Mouse (Mus musculus) CD4-positive naive resting alpha-beta T cell, adult 57 days (primary cell): Measurements from ENCODE around the gene Olfr669. TPM values are rescaled to one million over a fixed set of nuclear protein-coding genes. Genes with fewer than 3 reads are reported as not detected.

ENCODE experiments used
- total RNA-seq: library from RNA; stranded (reverse); gene quantifications from one replicate; pipeline ENCODE4 v1.2.4, GENCODE M21; 2023

Gene Olfr669
- total RNA-seq, result not detected

DNA sequence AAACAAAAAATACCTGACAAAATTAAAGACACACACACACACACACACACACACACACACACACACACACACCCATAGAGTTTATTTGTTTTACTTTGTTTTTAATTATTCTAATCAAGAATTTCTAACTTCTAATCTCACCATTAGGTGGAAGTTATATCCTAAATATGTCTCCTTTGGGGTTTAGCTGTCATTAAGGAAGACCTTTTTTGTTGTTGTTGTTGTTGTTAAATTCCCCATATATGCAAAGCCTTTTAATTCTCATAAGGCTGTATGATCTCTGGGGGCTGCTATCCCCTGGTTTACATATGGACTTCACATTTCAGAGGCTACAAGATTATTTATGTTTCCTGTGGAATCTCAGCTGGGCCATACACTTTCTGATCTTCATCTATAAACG is at the start of gene Olfr669:
TSS of gene Olfr669 (plus strand) at position 301 of the 400 bp plus-strand sequence.

DNA sequence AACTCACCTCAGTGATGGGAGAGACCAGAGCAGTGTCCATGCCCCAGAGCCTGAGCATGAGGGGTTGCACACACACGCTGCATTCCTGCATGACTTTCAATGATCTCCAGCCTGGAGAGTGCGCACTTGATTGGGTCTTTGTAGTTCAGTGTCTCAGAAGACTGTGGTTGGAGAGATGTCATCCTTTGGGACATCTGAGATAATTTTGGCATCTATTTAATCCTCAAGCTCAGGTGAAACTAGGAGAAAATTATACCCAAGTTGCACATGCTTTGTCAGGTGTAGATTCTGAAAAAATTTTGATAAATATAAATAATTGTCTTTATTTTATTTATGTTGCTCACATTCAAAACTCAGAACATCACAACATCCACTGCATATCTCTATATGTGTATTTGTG is 38.2 kb upstream of the Olfr669 start, which contains the start of gene Olfr666:
TSS of gene Olfr666 (minus strand) at position 101 of the 400 bp plus-strand sequence.

DNA sequence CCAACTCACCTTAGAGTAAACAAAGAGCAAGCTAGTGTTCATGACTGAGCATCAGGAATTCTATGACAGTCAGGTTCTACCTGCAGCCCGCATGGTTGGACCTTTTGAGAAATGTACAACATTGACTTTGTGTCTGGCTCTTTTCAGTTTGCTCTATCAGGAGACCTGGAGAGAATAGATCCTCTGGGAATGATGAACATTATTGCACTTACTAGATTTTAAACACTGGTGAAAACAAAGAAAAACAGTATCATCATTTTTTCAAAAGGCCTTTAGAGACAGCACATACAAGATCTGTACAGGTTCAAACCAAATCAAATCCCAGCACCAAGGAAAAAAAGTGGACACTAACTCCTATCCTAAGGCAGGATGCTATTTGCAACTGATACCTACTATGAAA is 12.7 kb upstream of the Olfr669 start, which contains the start of gene Olfr667:
TSS of gene Olfr667 (minus strand) at position 101 of the 400 bp plus-strand sequence.

DNA sequence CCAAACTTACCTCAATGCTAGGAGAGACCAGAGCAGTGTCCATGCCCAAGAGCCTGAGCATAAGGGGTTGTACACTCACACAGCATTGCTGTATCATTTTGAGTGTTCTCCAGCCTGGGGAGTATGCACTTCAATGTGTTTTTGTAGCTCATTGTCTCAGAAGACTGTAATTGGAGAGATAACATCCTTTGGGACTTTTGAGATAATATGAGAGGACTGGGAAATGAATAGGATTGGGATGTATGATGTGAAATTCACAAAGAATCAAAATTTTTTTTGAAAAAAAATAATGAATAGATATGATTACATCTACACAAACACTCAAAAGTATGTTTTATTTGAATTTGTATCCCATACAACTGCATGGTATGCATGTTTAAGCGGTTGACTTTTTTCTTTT is 6.1 kb upstream of the Olfr669 start, which contains the start of gene Olfr668:
TSS of gene Olfr668 (minus strand) at position 101 of the 400 bp plus-strand sequence.

DNA sequence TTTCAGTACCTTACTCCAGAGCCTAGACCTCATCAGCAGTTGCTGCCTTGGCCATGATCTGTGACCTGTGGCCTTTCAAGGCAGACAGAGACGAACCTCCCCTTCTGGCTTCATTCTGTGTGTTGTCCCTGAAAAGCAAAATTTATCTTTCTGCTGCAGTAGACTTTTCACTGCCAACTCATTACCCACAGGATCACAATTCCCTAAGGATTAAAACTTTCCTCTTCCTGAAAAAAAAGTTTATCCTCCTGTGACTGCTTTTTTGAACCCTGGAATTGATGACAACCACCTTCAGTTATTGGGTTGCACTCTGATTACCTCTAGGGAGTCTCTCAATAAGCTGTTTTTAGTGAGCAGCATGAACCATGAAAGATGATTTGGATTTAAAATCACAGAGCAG is 28.5 kb downstream of the Olfr669 start, which contains the start of gene Olfr670:
TSS of gene Olfr670 (minus strand) at position 101 of the 400 bp plus-strand sequence.

DNA sequence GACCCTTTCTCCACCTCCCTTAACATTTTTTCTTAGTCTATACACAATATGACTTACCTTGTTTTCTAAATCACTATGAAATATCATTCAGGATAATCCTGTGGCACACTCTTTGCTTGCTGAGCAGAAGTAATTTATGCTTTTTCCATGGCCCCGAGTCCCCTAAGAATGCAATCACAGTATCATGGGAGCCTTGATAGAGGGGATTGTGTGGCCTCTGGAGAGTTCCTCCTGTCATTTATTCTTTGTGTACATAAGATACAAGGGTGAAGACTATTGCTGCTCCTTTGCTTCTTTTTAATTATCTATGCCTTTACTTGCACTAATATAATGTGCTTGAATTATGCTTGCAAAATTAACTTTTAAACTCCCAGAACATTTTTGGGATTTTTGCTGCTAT is 45.0 kb downstream of the Olfr669 start, which contains the start of gene Olfr671:
TSS of gene Olfr671 (minus strand) at position 101 of the 400 bp plus-strand sequence.

Other genes with a start within 250 kb of the Olfr669 start
- gene Olfr661, start 247.7 kb upstream of the Olfr669 start, total RNA-seq, result not detected
- gene Usp17le, start 156.8 kb upstream of the Olfr669 start, total RNA-seq, result not detected
- not detected for gene Usp17lb, start 91.6 kb upstream of the Olfr669 start, total RNA-seq
- gene Usp17la, start 77.2 kb upstream of the Olfr669 start, total RNA-seq, result not detected
- gene Olfr665, start 56.2 kb upstream of the Olfr669 start, total RNA-seq, result not detected
- not detected for gene Olfr666, start 38.3 kb upstream of the Olfr669 start, total RNA-seq
- not detected for gene Olfr667, start 12.8 kb upstream of the Olfr669 start, total RNA-seq
- gene Olfr668, start 6.2 kb upstream of the Olfr669 start, total RNA-seq, result not detected
- gene Olfr670, start 28.4 kb downstream of the Olfr669 start, total RNA-seq, result not detected
- not detected for gene Olfr671, start 44.9 kb downstream of the Olfr669 start, total RNA-seq
- not detected for gene Olfr672, start 67.8 kb downstream of the Olfr669 start, total RNA-seq
- gene Olfr675, start 94.2 kb downstream of the Olfr669 start, total RNA-seq, result not detected
- gene Olfr676, start 98.5 kb downstream of the Olfr669 start, total RNA-seq, result not detected
- not detected for gene Olfr677, start 117.1 kb downstream of the Olfr669 start, total RNA-seq
- gene Olfr678, start 130.2 kb downstream of the Olfr669 start, total RNA-seq, result not detected
- gene Olfr679, start 147.0 kb downstream of the Olfr669 start, total RNA-seq, result not detected
- gene Olfr680-ps1, start 158.6 kb downstream of the Olfr669 start, total RNA-seq, result not detected
- gene Olfr681, start 182.6 kb downstream of the Olfr669 start, total RNA-seq, result not detected
- gene Olfr683, start 212.8 kb downstream of the Olfr669 start, total RNA-seq, result not detected
- not detected for gene Olfr684, start 229.4 kb downstream of the Olfr669 start, total RNA-seq